Mouse (Mus musculus) kidney, adult 2 months (tissue): ENCODE results near the gene Mslnl. TPM values are rescaled to one million over a fixed set of nuclear protein-coding genes. Genes with fewer than 3 reads are reported as not detected.
A peak's percentile ranks its signal among the peaks of the same experiment; 100 is the strongest.

Experiments
- DNase-seq: peaks from one replicate; pipeline ENCODE4 v3.0.0; 2021
- H3K27ac ChIP-seq: fragments of 200-500 bp; 2 replicates; pipeline ENCODE4 v1.5.1; 2012; ENCODE audit warnings: low read depth, low read length, control low read depth, inconsistent platforms; ENCODE audit not compliant: insufficient read depth
- H3K27me3 ChIP-seq: fragments of 200-500 bp; replicated peaks from 2 replicates; pipeline ENCODE4 v1.6.1; 2012; ENCODE audit warnings: mild to moderate bottlenecking, moderate library complexity, low read length, inconsistent platforms; ENCODE audit not compliant: control insufficient read depth, insufficient read depth
- H3K36me3 ChIP-seq: fragments of 200-500 bp; 2 replicates; pipeline ENCODE4 v1.6.1; 2012; ENCODE audit warnings: mild to moderate bottlenecking, moderate library complexity, low read length, inconsistent platforms; ENCODE audit not compliant: control insufficient read depth, insufficient read depth
- H3K4me1 ChIP-seq: fragments of 200-500 bp; 2 replicates; pipeline ENCODE4 v1.6.1; 2011; ENCODE audit warnings: low read length; ENCODE audit not compliant: control insufficient read depth, insufficient read depth
- H3K4me3 ChIP-seq: fragments of 200-500 bp; 2 replicates; pipeline ENCODE4 v1.5.1; 2011; ENCODE audit warnings: mild to moderate bottlenecking, low read depth, low read length, control low read depth; ENCODE audit not compliant: insufficient read depth
- CTCF ChIP-seq: fragments of 200-500 bp; conservative IDR thresholded peaks from 2 replicates; pipeline ENCODE4 v1.5.1; 2011; ENCODE audit warnings: low read depth, mild to moderate bottlenecking, control low read depth, low read length, moderate library complexity, mixed read lengths; ENCODE audit not compliant: insufficient read depth, insufficient read length
- POLR2A ChIP-seq: fragments of 200-500 bp; IDR thresholded peaks from one replicate; pipeline ENCODE4 v1.6.1; 2011; ENCODE audit warnings: low read depth, low read length, control low read depth
- WGBS: fragments of 180-500 bp; shearing (Covaris S2); methylation state at CpG from one replicate; pipeline ENCODE4 v1.1.7; 2018; 5-methylcytosine and 5-hydroxymethylcytosine counted together
- polyA plus RNA-seq: library from polyadenylated mRNA; depleted of rRNA; stranded (reverse); fragments of >200 nt; gene quantifications from 2 replicates; pipeline ENCODE4 v1.2.3, GENCODE M21; 2012; rRNA removed

Mslnl gene
- polyA plus RNA-seq, 1 experiment = not detected

DNA sequence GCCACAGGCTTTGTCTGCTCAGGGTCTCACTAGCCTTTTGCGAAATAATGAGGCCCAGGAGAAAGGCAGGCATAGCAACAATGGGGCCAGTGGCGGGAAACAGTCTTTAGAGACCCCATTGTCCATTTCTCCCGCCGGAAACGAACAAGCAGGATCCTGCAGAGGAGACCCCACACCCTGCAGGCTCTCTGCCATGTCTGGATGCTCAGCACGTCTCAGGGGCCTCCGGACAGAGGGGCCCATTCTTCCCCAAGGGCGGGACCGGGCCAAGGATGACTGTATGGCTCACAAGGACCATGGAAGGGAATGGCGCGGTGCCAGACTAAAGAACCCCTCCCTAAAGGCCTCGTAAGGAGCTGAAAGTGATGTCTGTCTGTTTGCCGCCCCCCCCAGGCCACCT lies 58.4 kb downstream of the Mslnl start:
- Histone ChIP-seq H3K27me3 (no peaks in the 10 kb centered on the region), H3K27ac (no peak overlapping the region), H3K4me1 (peaks cover 9% of the 10 kb centered on the region; the same call in 1 of the 2 replicates), H3K4me3 (no peak overlapping the region), H3K36me3 (no peaks in the 10 kb centered on the region)
- 88% methylated on average over 13 of the region's 13 CpGs for WGBS
- no peak for TF ChIP-seq POLR2A
- TF ChIP-seq CTCF = no peak
- DNase-seq = no peak

DNA sequence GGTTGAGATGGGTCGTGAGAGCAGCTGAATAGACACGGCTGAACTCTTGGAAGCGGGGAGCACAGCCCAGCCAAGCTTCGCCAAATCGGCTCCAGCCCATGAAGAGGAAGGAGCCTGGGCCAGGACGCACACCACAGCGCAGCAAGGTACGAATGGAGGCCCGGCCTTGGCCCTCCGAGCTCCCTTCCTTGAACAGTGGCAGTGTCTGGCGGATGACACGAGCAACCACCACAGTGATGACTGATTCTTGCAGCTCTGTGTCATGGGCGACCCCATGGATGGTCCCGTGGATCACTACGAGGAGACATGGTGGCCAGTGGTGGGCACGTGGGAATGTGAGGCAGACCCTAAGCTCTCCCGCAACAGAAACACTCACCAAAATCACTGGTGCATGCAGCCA lies 59.2 kb downstream of the Mslnl start:
- no peak for TF ChIP-seq POLR2A
- no peak for TF ChIP-seq CTCF
- Histone ChIP-seq H3K4me1 (peaks cover 9% of the 10 kb centered on the region; the same call in 1 of the 2 replicates), H3K36me3 (no peaks in the 10 kb centered on the region), H3K27me3 (no peaks in the 10 kb centered on the region), H3K27ac (no peak overlapping the region), H3K4me3 (no peak overlapping the region)
- 85% methylated on average over 17 of the region's 17 CpGs for WGBS
- DNase-seq = no peak

DNA sequence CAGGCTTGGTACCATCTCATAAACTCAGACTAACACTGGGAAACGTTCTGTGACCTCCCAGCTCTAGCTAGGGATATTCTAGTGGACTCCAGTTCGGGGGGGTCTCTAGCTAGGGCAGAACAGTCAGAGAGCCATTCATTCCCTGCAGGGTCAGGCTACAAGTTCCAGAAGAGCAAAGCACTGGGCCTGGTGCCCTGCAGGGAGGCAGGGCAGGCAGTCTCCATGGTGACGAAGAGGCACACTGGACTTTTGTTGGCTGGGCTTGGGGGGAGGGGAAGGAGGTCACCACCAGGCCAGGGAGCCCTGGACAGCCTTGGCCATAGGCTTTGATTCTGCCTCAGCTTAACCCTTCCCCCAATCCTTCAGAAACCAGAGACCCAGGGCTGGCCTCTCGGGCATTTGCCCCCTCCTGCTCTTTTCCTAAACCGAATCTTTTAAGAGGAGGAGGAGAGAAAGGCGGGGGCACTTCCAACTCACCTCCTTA lies 59.8 kb downstream of the Mslnl start, which contains the start of gene AC134908.4:
Gene AC134908.4 (minus strand): TSS at position 51 of the 484 bp plus-strand sequence.
- H3K4me1 ChIP-seq = peaks cover 9% of the 10 kb centered on the region; the same call in 1 of the 2 replicates
- WGBS = 34% methylated on average over 6 of the region's 6 CpGs
- peak; percentile 83 for DNase-seq
- no peaks in the 10 kb centered on the region for H3K27me3 ChIP-seq
- TF ChIP-seq POLR2A = no peak
- TF ChIP-seq CTCF = no peak
- peak within 1 kb of the TSS; percentile 46 for H3K27ac ChIP-seq
- peak within 1 kb of the TSS; percentile 79 for H3K4me3 ChIP-seq
- no peaks in the 10 kb centered on the region for H3K36me3 ChIP-seq

DNA sequence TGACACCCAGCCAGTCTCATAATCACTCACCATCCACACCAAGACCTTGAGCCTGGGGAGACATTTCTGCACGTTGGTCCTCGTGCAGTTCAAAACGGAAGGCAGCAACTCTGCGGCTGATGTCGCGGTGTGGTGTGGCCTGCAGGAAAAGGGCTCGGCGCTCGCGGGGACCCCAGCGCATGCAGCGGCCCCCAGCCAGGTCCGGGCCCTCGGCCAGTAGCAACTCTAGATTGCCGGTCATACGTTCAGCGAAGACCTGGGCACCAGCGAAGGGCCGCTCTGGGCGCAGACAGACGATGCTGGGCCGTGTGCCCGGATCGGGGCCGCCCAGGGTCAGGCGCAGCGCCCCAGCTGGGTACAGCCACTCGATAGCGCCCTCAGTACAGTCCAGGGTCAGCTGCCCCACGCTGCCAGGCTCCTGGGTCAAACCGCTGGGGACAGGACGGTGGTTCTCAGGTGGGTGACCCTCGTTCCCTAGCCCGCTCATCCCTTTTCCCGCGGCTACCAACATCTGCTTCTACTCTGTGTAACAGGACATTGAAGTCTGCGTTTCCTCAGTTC lies 60.4 kb downstream of the Mslnl start:
- H3K4me3 ChIP-seq = peak overlapping the region; percentile 79
- H3K27ac ChIP-seq = peak overlapping the region; percentile 46
- 5% methylated on average over 37 of the region's 37 CpGs for WGBS
- no peaks in the 10 kb centered on the region for H3K27me3 ChIP-seq
- peaks cover 9% of the 10 kb centered on the region; the same call in 1 of the 2 replicates for H3K4me1 ChIP-seq
- peak; percentile 61 for DNase-seq
- TF ChIP-seq POLR2A = no peak
- H3K36me3 ChIP-seq = no peaks in the 10 kb centered on the region

DNA sequence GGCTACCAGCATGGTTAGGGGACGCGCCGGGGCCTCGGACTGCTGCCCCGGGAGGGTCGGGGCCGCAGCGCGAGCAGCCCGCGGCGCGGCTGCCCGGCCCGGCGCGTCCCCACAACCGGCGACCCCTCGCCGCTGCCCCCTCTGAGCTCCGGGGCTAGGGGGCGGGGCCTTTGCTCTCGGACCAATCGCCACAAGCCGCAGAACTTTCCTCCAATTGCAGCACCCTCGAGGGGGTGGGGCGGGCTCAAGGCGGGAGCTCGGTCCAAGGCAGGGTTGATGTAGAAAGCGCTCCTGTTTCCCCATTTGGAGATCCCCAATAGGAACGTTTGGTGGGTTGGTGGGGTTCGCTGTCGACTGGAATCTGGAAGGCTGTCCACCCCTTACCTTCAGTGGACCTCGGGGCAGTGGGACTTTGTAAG lies 61.1 kb downstream of the Mslnl start, which contains the start of gene Metrn:
Gene Metrn (minus strand): TSS at position 186 of the 419 bp plus-strand sequence.
- TF ChIP-seq POLR2A (no peak), CTCF (no peak)
- no peaks in the 10 kb centered on the region for H3K36me3 ChIP-seq
- H3K27me3 ChIP-seq = no peaks in the 10 kb centered on the region
- peaks cover 9% of the 10 kb centered on the region; the same call in 1 of the 2 replicates for H3K4me1 ChIP-seq
- peak within 1 kb of the TSS; percentile 79 for H3K4me3 ChIP-seq
- peak within 1 kb of the TSS; percentile 46 for H3K27ac ChIP-seq
- DNase-seq = peak; percentile 93
- WGBS = under 1% methylated on average over 35 of the region's 35 CpGs

Other genes with a start within 250 kb of the Mslnl start
- not detected in 2 replicates for gene Sstr5, start 238.8 kb upstream of the Mslnl start, polyA plus RNA-seq
- gene Sox8, start 165.4 kb upstream of the Mslnl start, polyA plus RNA-seq = 0.70 and 0.76 TPM in 2 replicates
- gene Lmf1, start 157.0 kb upstream of the Mslnl start, polyA plus RNA-seq = 31.6 and 35.4 TPM in 2 replicates
- gene Gng13, start 18.9 kb upstream of the Mslnl start, polyA plus RNA-seq = not detected in 2 replicates
- 0.75 and 1.5 TPM in 2 replicates for gene Chtf18, start 8.6 kb upstream of the Mslnl start, polyA plus RNA-seq
- gene Rpusd1, start 8.4 kb upstream of the Mslnl start, polyA plus RNA-seq = 20.7 and 26.4 TPM in 2 replicates
- 3.3 and 3.9 TPM in 2 replicates for gene Msln, start 18.3 kb downstream of the Mslnl start, polyA plus RNA-seq
- gene Narfl, start 37.7 kb downstream of the Mslnl start, polyA plus RNA-seq = 47.5 and 50.5 TPM in 2 replicates
- gene Haghl, start 49.6 kb downstream of the Mslnl start, polyA plus RNA-seq = 58.9 and 62.8 TPM in 2 replicates
- gene Ccdc78, start 50.5 kb downstream of the Mslnl start, polyA plus RNA-seq = 0.06 and 0.12 TPM in 2 replicates
- 152 and 158 TPM in 2 replicates for gene Fam173a, start 56.9 kb downstream of the Mslnl start, polyA plus RNA-seq
- 0.64 TPM in 1 of 2 replicates, not detected in the other for gene AC134908.4, start 59.6 kb downstream of the Mslnl start, polyA plus RNA-seq
- gene Metrn, start 61.1 kb downstream of the Mslnl start, polyA plus RNA-seq = 50.1 and 61.3 TPM in 2 replicates
- gene Fbxl16, start 73.0 kb downstream of the Mslnl start, polyA plus RNA-seq = 3.6 TPM in 2 replicates
- gene Wdr24, start 87.6 kb downstream of the Mslnl start, polyA plus RNA-seq = 34.9 and 42.1 TPM in 2 replicates
- 132 and 139 TPM in 2 replicates for gene Jmjd8, start 92.8 kb downstream of the Mslnl start, polyA plus RNA-seq
- gene Stub1, start 97.4 kb downstream of the Mslnl start, polyA plus RNA-seq = 140 and 144 TPM in 2 replicates
- gene Rhbdl1, start 101.3 kb downstream of the Mslnl start, polyA plus RNA-seq = 9.2 and 13.9 TPM in 2 replicates
- gene Gm20683, start 105.7 kb downstream of the Mslnl start, polyA plus RNA-seq = 26.3 and 50.3 TPM in 2 replicates
- gene Rhot2, start 108.8 kb downstream of the Mslnl start, polyA plus RNA-seq = 133 and 147 TPM in 2 replicates
- gene Wdr90, start 125.5 kb downstream of the Mslnl start, polyA plus RNA-seq = 23.8 and 25.5 TPM in 2 replicates
- 258 and 286 TPM in 2 replicates for gene Mcrip2, start 132.7 kb downstream of the Mslnl start, polyA plus RNA-seq
- 509 and 656 TPM in 2 replicates for gene Mettl26, start 139.0 kb downstream of the Mslnl start, polyA plus RNA-seq
- 0.31 and 0.42 TPM in 2 replicates for gene Wfikkn1, start 144.8 kb downstream of the Mslnl start, polyA plus RNA-seq
- 31.3 and 34.8 TPM in 2 replicates for gene Rab40c, start 183.7 kb downstream of the Mslnl start, polyA plus RNA-seq
- gene Pigq, start 208.9 kb downstream of the Mslnl start, polyA plus RNA-seq = 236 and 270 TPM in 2 replicates
- gene Nhlrc4, start 208.9 kb downstream of the Mslnl start, polyA plus RNA-seq = 16.0 and 21.0 TPM in 2 replicates
- gene A930017K11Rik, start 216.5 kb downstream of the Mslnl start, polyA plus RNA-seq = 7.2 and 8.3 TPM in 2 replicates
- gene Capn15, start 249.8 kb downstream of the Mslnl start, polyA plus RNA-seq = 24.0 and 31.6 TPM in 2 replicates